Mouse (Mus musculus): ENCODE measurements around the gene Dlg2. TPM values are rescaled to one million over a fixed set of nuclear protein-coding genes. Genes with fewer than 3 reads are reported as not detected.

Gene Dlg2
- total and polyA plus RNA-seq, 3 experiments = 0.72 to 1.9 (median 1.7) TPM

GRCm38 (mm10) chr7:91495526-91495925 lies 1019.1 kb downstream of the Dlg2 start:
- WGBS = 60% methylated on average over 5 of the region's 5 CpGs
- no peak for DNase-seq
- TF ChIP-seq CTCF (IDR thresholded peaks at IDR 0.05) (no peak), EP300 (IDR thresholded peaks at IDR 0.05; ENCODE audit: insufficient read depth, low read depth, low read length) (no peak), POLR2A (IDR thresholded peaks at IDR 0.05; ENCODE audit: insufficient read depth, low read depth, low read length) (no peak)
- H3K27ac ChIP-seq = no peak overlapping the region
- H3K36me3 ChIP-seq (ENCODE audit: control insufficient read depth, insufficient read depth, low read length) = no peaks in the 10 kb centered on the region
- H3K9ac ChIP-seq (ENCODE audit: low read depth, low read length) = no peak overlapping the region
- H3K79me2 ChIP-seq (replicated peaks; ENCODE audit: control insufficient read depth, insufficient read depth, low read length) = no peaks in the 10 kb centered on the region
- intact Hi-C loops (cut with DNase I) = no loop called here
- no peak overlapping the region for H3K4me3 ChIP-seq
- no peaks in the 10 kb centered on the region for H3K4me1 ChIP-seq (ENCODE audit: control insufficient read depth, insufficient read depth, low read length)
- H3K27me3 ChIP-seq (ENCODE audit: control insufficient read depth, insufficient read depth, low read length) = no peaks in the 10 kb centered on the region

GRCm38 (mm10) chr7:91511119-91511518 lies 1034.6 kb downstream of the Dlg2 start:
- TF ChIP-seq EP300 (IDR thresholded peaks at IDR 0.05; ENCODE audit: insufficient read depth, low read depth, low read length) = no peak
- H3K4me1 ChIP-seq (ENCODE audit: control insufficient read depth, insufficient read depth, low read length) = no peaks in the 10 kb centered on the region
- H3K27ac ChIP-seq = no peak overlapping the region
- H3K4me3 ChIP-seq = no peak overlapping the region
- H3K27me3 ChIP-seq (ENCODE audit: control insufficient read depth, insufficient read depth, low read length) = no peaks in the 10 kb centered on the region
- no peaks in the 10 kb centered on the region for H3K79me2 ChIP-seq (replicated peaks; ENCODE audit: control insufficient read depth, insufficient read depth, low read length)
- no peak overlapping the region for H3K9ac ChIP-seq (ENCODE audit: low read depth, low read length)
- WGBS = 69% methylated on average over 1 of the region's 1 CpGs
- no peaks in the 10 kb centered on the region for H3K36me3 ChIP-seq (ENCODE audit: control insufficient read depth, insufficient read depth, low read length)
- intact Hi-C loops (cut with DNase I) = no loop called here
- DNase-seq = no peak

- no peaks in the 10 kb centered on the region for H3K36me3 ChIP-seq (ENCODE audit: control insufficient read depth, insufficient read depth, low read length)
- no peak overlapping the region for H3K4me3 ChIP-seq
- H3K27ac ChIP-seq = no peak overlapping the region
- H3K9ac ChIP-seq (ENCODE audit: low read depth, low read length) = no peak overlapping the region
- TF ChIP-seq EP300 (IDR thresholded peaks at IDR 0.05; ENCODE audit: insufficient read depth, low read depth, low read length) (no peak), CTCF (IDR thresholded peaks at IDR 0.05) (no peak), POLR2A (IDR thresholded peaks at IDR 0.05; ENCODE audit: insufficient read depth, low read depth, low read length) (no peak)
- intact Hi-C loops (cut with DNase I) = no loop called here
- H3K27me3 ChIP-seq (ENCODE audit: control insufficient read depth, insufficient read depth, low read length) = no peaks in the 10 kb centered on the region
- H3K79me2 ChIP-seq (replicated peaks; ENCODE audit: control insufficient read depth, insufficient read depth, low read length) = no peaks in the 10 kb centered on the region
- DNase-seq = no peak
- no peaks in the 10 kb centered on the region for H3K4me1 ChIP-seq (ENCODE audit: control insufficient read depth, insufficient read depth, low read length)
- 52% methylated on average over 3 of the region's 3 CpGs for WGBS
These were observed 1038.0 kb downstream of the Dlg2 start for GRCm38 (mm10) chr7:91514445-91514844.

GRCm38 (mm10) chr7:91516225-91516624 lies 1039.8 kb downstream of the Dlg2 start:
- H3K79me2 ChIP-seq (replicated peaks; ENCODE audit: control insufficient read depth, insufficient read depth, low read length) = no peaks in the 10 kb centered on the region
- no peak overlapping the region for H3K9ac ChIP-seq (ENCODE audit: low read depth, low read length)
- WGBS = 69% methylated on average over 3 of the region's 3 CpGs
- no peak for DNase-seq
- intact Hi-C loops (cut with DNase I) = no loop called here
- H3K27me3 ChIP-seq (ENCODE audit: control insufficient read depth, insufficient read depth, low read length) = no peaks in the 10 kb centered on the region
- TF ChIP-seq EP300 (IDR thresholded peaks at IDR 0.05; ENCODE audit: insufficient read depth, low read depth, low read length) (no peak), CTCF (IDR thresholded peaks at IDR 0.05) (no peak), POLR2A (IDR thresholded peaks at IDR 0.05; ENCODE audit: insufficient read depth, low read depth, low read length) (no peak)
- H3K4me1 ChIP-seq (ENCODE audit: control insufficient read depth, insufficient read depth, low read length) = no peaks in the 10 kb centered on the region
- H3K36me3 ChIP-seq (ENCODE audit: control insufficient read depth, insufficient read depth, low read length) = no peaks in the 10 kb centered on the region
- H3K4me3 ChIP-seq = no peak overlapping the region
- no peak overlapping the region for H3K27ac ChIP-seq

- Histone ChIP-seq H3K79me2 (replicated peaks; ENCODE audit: control insufficient read depth, insufficient read depth, low read length) (no peaks in the 10 kb centered on the region), H3K36me3 (ENCODE audit: control insufficient read depth, insufficient read depth, low read length) (no peaks in the 10 kb centered on the region), H3K9ac (ENCODE audit: low read depth, low read length) (no peak overlapping the region), H3K27ac (no peak overlapping the region), H3K4me1 (ENCODE audit: control insufficient read depth, insufficient read depth, low read length) (no peaks in the 10 kb centered on the region), H3K27me3 (ENCODE audit: control insufficient read depth, insufficient read depth, low read length) (no peaks in the 10 kb centered on the region), H3K4me3 (no peak overlapping the region)
- 90% methylated on average over 1 of the region's 1 CpGs for WGBS
- TF ChIP-seq CTCF (IDR thresholded peaks at IDR 0.05) (no peak), EP300 (IDR thresholded peaks at IDR 0.05; ENCODE audit: insufficient read depth, low read depth, low read length) (no peak), POLR2A (IDR thresholded peaks at IDR 0.05; ENCODE audit: insufficient read depth, low read depth, low read length) (no peak)
- intact Hi-C loops (cut with DNase I) = no loop called here
- no peak for DNase-seq
These were observed 1049.4 kb downstream of the Dlg2 start for GRCm38 (mm10) chr7:91525859-91526258.

GRCm38 (mm10) chr7:91542597-91543285 lies 1066.3 kb downstream of the Dlg2 start:
- no peaks in the 10 kb centered on the region for H3K79me2 ChIP-seq (replicated peaks; ENCODE audit: control insufficient read depth, insufficient read depth, low read length)
- 4% methylated on average over 29 of the region's 29 CpGs for WGBS
- intact Hi-C loops (cut with DNase I) = no loop called here
- no peak overlapping the region for H3K27ac ChIP-seq
- peaks cover 1% of the 10 kb centered on the region; the same call in 1 of the 2 replicates for H3K4me1 ChIP-seq (ENCODE audit: control insufficient read depth, insufficient read depth, low read length)
- DNase-seq = no peak
- no peaks in the 10 kb centered on the region for H3K36me3 ChIP-seq (ENCODE audit: control insufficient read depth, insufficient read depth, low read length)
- peaks cover 2% of the 10 kb centered on the region; the same call in 1 of the 2 replicates for H3K27me3 ChIP-seq (ENCODE audit: control insufficient read depth, insufficient read depth, low read length)
- H3K4me3 ChIP-seq = no peak overlapping the region
- TF ChIP-seq POLR2A (IDR thresholded peaks at IDR 0.05; ENCODE audit: insufficient read depth, low read depth, low read length) = no peak
- TF ChIP-seq CTCF (IDR thresholded peaks at IDR 0.05) = no peak
- TF ChIP-seq EP300 (IDR thresholded peaks at IDR 0.05; ENCODE audit: insufficient read depth, low read depth, low read length) = no peak
- H3K9ac ChIP-seq (ENCODE audit: low read depth, low read length) = no peak overlapping the region
